Mouse (Mus musculus): Measurements from ENCODE around the gene Capns2.

Capns2 gene

GRCm38 (mm10) chr8:92908448-92908847 lies 7.2 kb downstream of the Capns2 start:
- no peak for DNase-seq

- DNase-seq: no peak
These were observed 10.3 kb downstream of the Capns2 start for GRCm38 (mm10) chr8:92911477-92911876.

- DNase-seq: no peak
These were observed 12.2 kb downstream of the Capns2 start for GRCm38 (mm10) chr8:92913396-92913795.

GRCm38 (mm10) chr8:92916082-92916481 lies 14.9 kb downstream of the Capns2 start:
- DNase-seq: no peak

- DNase-seq: no peak
These were observed 20.6 kb downstream of the Capns2 start for GRCm38 (mm10) chr8:92921768-92922167.

GRCm38 (mm10) chr8:92928986-92929385 lies 27.8 kb downstream of the Capns2 start:
- no peak for DNase-seq

GRCm38 (mm10) chr8:92938056-92938455 lies 36.8 kb downstream of the Capns2 start:
- DNase-seq: no peak

GRCm38 (mm10) chr8:92949071-92949470 lies 47.9 kb downstream of the Capns2 start:
- DNase-seq: no peak

- peak in 1 of 2 experiments; percentile 17 for DNase-seq
These were observed 49.6 kb downstream of the Capns2 start for GRCm38 (mm10) chr8:92950639-92951371.

Measured in lung, adult 18-20 months (tissue).